Mouse (Mus musculus): ENCODE data around the gene Nexn. TPM values are rescaled to one million over a fixed set of nuclear protein-coding genes. Genes with fewer than 3 reads are reported as not detected.

Gene Nexn
- total RNA-seq, 2 experiments from 2014 or later = 443 to 513 TPM

- no peak for DNase-seq (ENCODE audit: low spot score)
Observed at GRCm38 (mm10) chr3:152239592-152239991, 26.6 kb downstream of the Nexn start.

GRCm38 (mm10) chr3:152238836-152239235 is 27.3 kb downstream of the Nexn start:
- DNase-seq (ENCODE audit: low spot score) = no peak

GRCm38 (mm10) chr3:152235805-152236204 is 30.3 kb downstream of the Nexn start:
- no peak for DNase-seq (ENCODE audit: low spot score)

- DNase-seq (ENCODE audit: low spot score) = no peak
Observed at GRCm38 (mm10) chr3:152235238-152235637, 30.9 kb downstream of the Nexn start.

GRCm38 (mm10) chr3:152231333-152232100 is 34.6 kb downstream of the Nexn start:
- no peak for DNase-seq (ENCODE audit: low spot score)

- no peak for DNase-seq (ENCODE audit: low spot score)
Observed at GRCm38 (mm10) chr3:152229271-152229670, 36.9 kb downstream of the Nexn start.

- DNase-seq (ENCODE audit: low spot score) = no peak
Observed at GRCm38 (mm10) chr3:152228843-152229242, 37.3 kb downstream of the Nexn start.

GRCm38 (mm10) chr3:152225906-152226305 is 40.2 kb downstream of the Nexn start:
- no peak for DNase-seq (ENCODE audit: low spot score)

GRCm38 (mm10) chr3:152224918-152225317 is 41.2 kb downstream of the Nexn start:
- DNase-seq (ENCODE audit: low spot score) = no peak

GRCm38 (mm10) chr3:152213416-152213815 is 52.7 kb downstream of the Nexn start:
- no peak for DNase-seq (ENCODE audit: low spot score)

- no peak for DNase-seq (ENCODE audit: low spot score)
Observed at GRCm38 (mm10) chr3:152211731-152212279, 54.3 kb downstream of the Nexn start.

GRCm38 (mm10) chr3:152210728-152211391 is 55.3 kb downstream of the Nexn start:
- DNase-seq (ENCODE audit: low spot score) = peak; percentile 41

- peak; percentile 100 for DNase-seq (ENCODE audit: low spot score)
Observed at GRCm38 (mm10) chr3:152209967-152210634, 56.0 kb downstream of the Nexn start, which contains the start of the genes Dnajb4 and Fubp1. Dnajb4 (minus strand) TSS chr3:152210302. Fubp1 (plus strand) TSS chr3:152210422.

GRCm38 (mm10) chr3:152209177-152209966 is 56.8 kb downstream of the Nexn start:
- peak; percentile 39 for DNase-seq (ENCODE audit: low spot score)

GRCm38 (mm10) chr3:152208096-152208885 is 57.9 kb downstream of the Nexn start:
- DNase-seq (ENCODE audit: low spot score) = no peak

- DNase-seq (ENCODE audit: low spot score) = no peak
Observed at GRCm38 (mm10) chr3:152207156-152207555, 59.0 kb downstream of the Nexn start.

GRCm38 (mm10) chr3:152204577-152204976 is 61.6 kb downstream of the Nexn start:
- no peak for DNase-seq (ENCODE audit: low spot score)

- DNase-seq (ENCODE audit: low spot score) = no peak
Observed at GRCm38 (mm10) chr3:152203996-152204395, 62.2 kb downstream of the Nexn start.

- DNase-seq (ENCODE audit: low spot score) = no peak
Observed at GRCm38 (mm10) chr3:152203411-152203810, 62.7 kb downstream of the Nexn start.

GRCm38 (mm10) chr3:152202942-152203341 is 63.2 kb downstream of the Nexn start:
- no peak for DNase-seq (ENCODE audit: low spot score)
